Mouse (Mus musculus): Measurements from ENCODE around the gene Gtf2ird1. TPM values are rescaled to one million over a fixed set of nuclear protein-coding genes. Genes with fewer than 3 reads are reported as not detected.

Gtf2ird1 gene
- polyA plus RNA-seq, 1 experiment from 2014 or later: 64.9 TPM

DNA sequence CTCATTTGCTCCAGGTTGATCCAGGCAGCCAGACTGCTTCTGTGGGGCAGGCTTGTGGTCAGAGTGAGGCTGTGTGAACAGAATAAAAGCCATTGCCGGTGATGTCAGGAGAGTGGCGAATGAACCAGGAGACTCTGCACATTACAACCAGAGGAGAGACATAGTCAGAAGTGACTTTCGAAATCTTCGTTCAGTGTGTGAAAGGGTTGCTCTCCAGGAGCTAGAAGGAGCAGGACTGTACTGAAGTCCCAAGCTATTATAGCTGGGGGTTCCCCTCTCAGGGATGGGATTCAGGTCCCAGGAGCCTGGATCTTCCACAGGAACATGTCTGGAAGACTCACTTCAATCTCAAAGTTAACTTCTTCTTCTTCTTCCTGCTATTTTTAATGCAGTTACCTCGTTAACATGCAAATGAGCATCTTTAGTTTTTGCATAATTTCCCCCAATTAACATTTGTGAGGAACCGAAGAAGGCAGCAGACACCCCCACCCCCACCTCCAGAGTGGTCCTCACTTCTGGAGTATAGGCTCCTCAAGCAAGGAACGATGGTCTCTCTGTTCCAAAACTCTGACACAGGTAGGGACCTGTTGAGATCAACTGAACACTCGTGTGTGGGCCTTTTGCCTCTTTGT is 14.1 kb upstream of the Gtf2ird1 start:
- H3K9me3 ChIP-seq (replicated peaks): no peaks in the 10 kb centered on the region
- no peak overlapping the region for H3K27ac ChIP-seq (replicated peaks)
- H3K4me3 ChIP-seq (replicated peaks): no peak overlapping the region
- no peak overlapping the region for H3K4me2 ChIP-seq
- 83% methylated on average over 8 of the region's 8 CpGs for WGBS
- no peaks in the 10 kb centered on the region for H3K27me3 ChIP-seq (replicated peaks)
- ATAC-seq (ENCODE audit: low FRiP score): no peak
- no peaks in the 10 kb centered on the region for H3K36me3 ChIP-seq
- no peak overlapping the region for H3K9ac ChIP-seq (replicated peaks)
- H3K4me1 ChIP-seq: peaks cover 17% of the 10 kb centered on the region

DNA sequence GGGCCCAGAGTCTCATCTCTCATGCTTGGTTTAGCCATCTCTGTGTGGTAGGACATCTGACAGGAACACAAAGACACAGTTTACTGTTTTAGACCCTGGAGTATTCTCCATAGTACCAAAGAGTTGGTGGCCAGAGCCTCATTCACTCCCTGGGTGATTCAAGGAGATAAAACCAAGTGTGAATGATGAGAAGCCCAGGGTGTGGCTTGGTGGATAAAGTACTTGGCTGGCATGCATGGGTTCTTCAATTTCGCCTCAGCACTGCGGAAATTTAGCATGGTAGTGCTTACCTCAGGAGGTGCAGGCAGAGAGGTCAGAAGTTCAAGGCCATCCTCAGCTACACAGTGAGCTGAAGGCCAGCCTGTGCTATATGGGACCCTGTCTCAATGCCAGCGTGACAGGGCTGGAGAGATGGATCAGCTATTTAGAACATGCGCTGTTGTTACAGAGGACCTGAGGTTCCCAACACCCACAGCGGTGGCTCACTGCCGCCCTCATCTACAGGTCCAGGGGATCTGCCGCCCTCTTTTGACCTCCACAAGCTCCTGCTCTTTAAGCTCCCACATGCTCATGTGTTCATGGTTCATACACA is 13.1 kb upstream of the Gtf2ird1 start:
- no peak overlapping the region for H3K4me3 ChIP-seq (replicated peaks)
- no peak overlapping the region for H3K4me2 ChIP-seq
- no peak overlapping the region for H3K9ac ChIP-seq (replicated peaks)
- H3K4me1 ChIP-seq: peaks cover 17% of the 10 kb centered on the region
- ATAC-seq (ENCODE audit: low FRiP score): no peak
- H3K9me3 ChIP-seq (replicated peaks): no peaks in the 10 kb centered on the region
- no peaks in the 10 kb centered on the region for H3K27me3 ChIP-seq (replicated peaks)
- H3K36me3 ChIP-seq: no peaks in the 10 kb centered on the region
- no peak overlapping the region for H3K27ac ChIP-seq (replicated peaks)
- WGBS: 88% methylated on average over 7 of the region's 7 CpGs

DNA sequence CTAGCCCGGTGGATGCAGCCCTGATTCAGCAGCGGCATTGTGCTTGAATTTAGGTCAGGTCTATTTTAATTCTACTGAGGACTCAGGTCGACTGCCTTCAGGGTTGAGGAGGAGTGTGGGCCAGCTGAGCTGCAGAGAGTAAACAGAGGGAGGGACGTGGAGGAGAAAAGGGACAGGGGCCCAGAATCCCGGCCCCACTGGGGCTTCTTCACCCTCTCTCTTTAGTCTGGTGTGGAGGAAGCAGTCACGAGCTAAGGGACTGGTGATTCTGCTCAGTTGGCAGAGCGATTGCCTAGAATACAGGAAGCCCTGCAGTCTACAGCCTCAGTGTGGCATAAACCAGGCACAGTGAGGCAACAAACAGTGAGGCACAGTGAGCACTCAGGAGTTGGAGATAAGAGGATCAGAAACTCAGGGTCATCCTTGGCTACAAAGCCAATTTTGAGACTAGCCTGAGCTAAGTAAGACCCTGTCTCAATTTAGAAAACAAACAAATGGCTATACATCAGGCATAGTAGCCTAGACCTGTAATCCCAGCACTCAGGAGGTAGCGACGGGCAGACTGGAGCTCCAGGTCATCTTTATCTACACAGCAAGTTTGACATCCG is 11.7 kb upstream of the Gtf2ird1 start:
- no peak for ATAC-seq (ENCODE audit: low FRiP score)
- Histone ChIP-seq H3K9ac (replicated peaks) (no peak overlapping the region), H3K4me1 (peaks cover 17% of the 10 kb centered on the region), H3K9me3 (replicated peaks) (no peaks in the 10 kb centered on the region), H3K4me2 (no peak overlapping the region), H3K4me3 (replicated peaks) (no peak overlapping the region), H3K27me3 (replicated peaks) (no peaks in the 10 kb centered on the region), H3K36me3 (no peaks in the 10 kb centered on the region), H3K27ac (replicated peaks) (0 out of 2 replicates have a peak overlapping the region, but pooled peaks have one; percentile 18)
- WGBS: 60% methylated on average over 10 of the region's 10 CpGs

DNA sequence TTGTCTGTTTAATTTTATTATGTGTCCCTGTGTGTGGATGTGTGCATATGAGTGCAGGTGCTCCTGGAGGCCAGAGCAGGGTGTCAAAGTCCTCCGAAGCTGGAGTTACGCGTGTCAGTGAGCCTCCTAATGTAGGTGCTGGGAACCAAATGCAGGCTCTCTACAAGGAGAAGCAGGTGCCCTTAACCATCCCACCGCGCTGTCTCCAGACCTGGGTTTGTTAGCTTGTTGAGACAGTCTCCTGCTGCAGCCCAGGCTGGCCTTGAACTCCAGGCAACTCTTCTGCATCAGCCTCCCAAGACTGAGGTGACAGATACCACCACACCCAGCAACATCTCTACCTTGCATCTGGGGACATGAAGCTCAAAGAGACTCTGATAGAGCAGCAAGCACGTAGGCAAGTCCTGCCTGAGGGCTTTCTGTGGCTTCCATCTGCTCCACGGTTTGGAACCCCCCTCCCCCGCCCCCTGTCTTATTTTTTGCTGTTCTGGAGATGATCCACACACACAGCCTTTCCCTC is 10.6 kb upstream of the Gtf2ird1 start:
- no peak overlapping the region for H3K4me3 ChIP-seq (replicated peaks)
- H3K4me2 ChIP-seq: no peak overlapping the region
- H3K9me3 ChIP-seq (replicated peaks): no peaks in the 10 kb centered on the region
- ATAC-seq (ENCODE audit: low FRiP score): 0 out of 2 replicates have a peak, but pooled peaks have one; percentile 17
- no peaks in the 10 kb centered on the region for H3K36me3 ChIP-seq
- 53% methylated on average over 8 of the region's 8 CpGs for WGBS
- no peak overlapping the region for H3K9ac ChIP-seq (replicated peaks)
- no peaks in the 10 kb centered on the region for H3K27me3 ChIP-seq (replicated peaks)
- H3K27ac ChIP-seq (replicated peaks): peak overlapping the region; percentile 75
- H3K4me1 ChIP-seq: peaks cover 17% of the 10 kb centered on the region

DNA sequence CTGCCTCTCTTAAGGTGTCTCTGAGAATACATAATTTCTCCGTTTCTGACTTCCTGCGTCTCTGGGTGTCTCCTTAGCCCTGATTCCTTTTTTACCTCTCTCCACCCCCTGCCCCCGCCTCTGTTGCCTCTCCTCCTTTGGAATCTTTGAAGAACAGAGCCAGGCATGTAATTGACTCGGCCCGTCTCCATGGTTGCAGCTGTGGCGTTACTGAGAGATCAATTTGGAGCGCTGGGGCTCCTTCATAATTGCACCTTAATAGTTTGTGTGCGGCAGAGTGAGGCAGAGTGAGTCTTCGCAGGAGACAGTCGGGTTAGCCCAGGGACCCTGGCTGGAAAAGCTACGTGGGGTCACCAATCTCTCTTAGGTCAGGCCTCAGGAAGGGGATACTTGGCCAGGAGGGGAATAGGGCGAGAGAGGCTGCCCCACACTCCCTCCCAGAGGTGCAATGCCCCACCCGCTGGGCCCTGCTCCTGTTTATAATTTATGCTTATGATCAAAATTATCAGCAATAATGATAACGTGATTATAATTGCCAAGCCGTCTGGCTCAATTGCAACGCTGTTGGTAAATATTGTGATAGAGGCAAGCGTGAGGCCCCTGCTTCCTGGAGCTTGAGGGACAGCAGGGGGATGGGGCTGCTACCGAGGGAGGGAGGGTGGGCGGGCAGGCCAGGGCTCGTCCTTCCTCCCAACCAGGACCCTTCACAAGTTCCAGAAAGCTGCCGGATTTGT is 9.9 kb upstream of the Gtf2ird1 start:
- H3K27ac ChIP-seq (replicated peaks): peak overlapping the region; percentile 75
- H3K4me1 ChIP-seq: peaks cover 17% of the 10 kb centered on the region
- ATAC-seq (ENCODE audit: low FRiP score): peak; percentile 72
- WGBS: 11% methylated on average over 21 of the region's 21 CpGs
- H3K4me3 ChIP-seq (replicated peaks): no peak overlapping the region
- H3K27me3 ChIP-seq (replicated peaks): no peaks in the 10 kb centered on the region
- H3K4me2 ChIP-seq: peak overlapping the region; percentile 31
- no peak overlapping the region for H3K9ac ChIP-seq (replicated peaks)
- no peaks in the 10 kb centered on the region for H3K9me3 ChIP-seq (replicated peaks)
- H3K36me3 ChIP-seq: no peaks in the 10 kb centered on the region

DNA sequence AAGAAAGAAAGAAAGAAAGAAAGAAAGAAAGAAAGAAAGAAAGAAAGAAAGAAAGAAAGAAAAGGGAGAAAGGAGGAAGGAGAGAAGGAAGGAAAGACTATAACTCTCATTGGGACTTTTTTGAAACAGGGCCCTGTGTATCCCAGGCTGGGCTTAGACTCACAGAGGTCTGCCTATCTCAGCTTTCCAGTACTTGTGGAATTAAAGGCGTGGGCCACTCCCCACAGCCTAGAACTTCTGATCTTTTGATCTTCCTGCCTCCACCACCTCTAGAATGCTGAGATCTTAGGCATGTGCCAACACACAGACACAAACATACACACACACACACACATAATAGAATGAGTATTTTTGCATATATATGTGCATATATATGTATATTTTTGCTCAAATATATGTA is 8.7 kb upstream of the Gtf2ird1 start:
- 95% methylated on average over 1 of the region's 1 CpGs for WGBS
- Histone ChIP-seq H3K4me1 (peaks cover 17% of the 10 kb centered on the region), H3K27ac (replicated peaks) (no peak overlapping the region), H3K9ac (replicated peaks) (no peak overlapping the region), H3K4me3 (replicated peaks) (no peak overlapping the region), H3K4me2 (no peak overlapping the region), H3K27me3 (replicated peaks) (no peaks in the 10 kb centered on the region), H3K36me3 (no peaks in the 10 kb centered on the region), H3K9me3 (replicated peaks) (no peaks in the 10 kb centered on the region)
- no peak for ATAC-seq (ENCODE audit: low FRiP score)

DNA sequence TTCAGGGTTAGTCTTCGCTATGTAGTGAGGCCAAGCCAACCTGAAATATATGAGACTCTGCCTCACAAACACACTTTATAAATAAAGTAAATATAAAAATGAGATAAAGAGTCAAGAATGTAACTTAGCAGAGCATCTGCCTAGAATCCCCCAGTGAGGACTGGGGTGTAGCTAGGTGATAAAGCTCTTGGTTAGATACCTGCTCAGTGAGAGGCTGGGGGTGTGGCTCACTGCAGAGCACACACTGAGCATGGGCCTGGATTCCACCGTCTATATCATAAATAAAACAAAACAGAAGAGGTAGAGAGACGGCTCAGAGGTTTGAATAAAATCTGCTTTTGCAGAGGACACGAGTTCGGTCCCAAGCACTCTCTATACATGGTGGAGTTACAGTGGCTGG is 7.7 kb upstream of the Gtf2ird1 start:
- H3K27ac ChIP-seq (replicated peaks): no peak overlapping the region
- WGBS: 88% methylated on average over 5 of the region's 5 CpGs
- no peaks in the 10 kb centered on the region for H3K36me3 ChIP-seq
- no peak overlapping the region for H3K4me2 ChIP-seq
- ATAC-seq (ENCODE audit: low FRiP score): no peak
- H3K4me1 ChIP-seq: peaks cover 17% of the 10 kb centered on the region
- no peak overlapping the region for H3K9ac ChIP-seq (replicated peaks)
- no peaks in the 10 kb centered on the region for H3K9me3 ChIP-seq (replicated peaks)
- no peak overlapping the region for H3K4me3 ChIP-seq (replicated peaks)
- no peaks in the 10 kb centered on the region for H3K27me3 ChIP-seq (replicated peaks)

DNA sequence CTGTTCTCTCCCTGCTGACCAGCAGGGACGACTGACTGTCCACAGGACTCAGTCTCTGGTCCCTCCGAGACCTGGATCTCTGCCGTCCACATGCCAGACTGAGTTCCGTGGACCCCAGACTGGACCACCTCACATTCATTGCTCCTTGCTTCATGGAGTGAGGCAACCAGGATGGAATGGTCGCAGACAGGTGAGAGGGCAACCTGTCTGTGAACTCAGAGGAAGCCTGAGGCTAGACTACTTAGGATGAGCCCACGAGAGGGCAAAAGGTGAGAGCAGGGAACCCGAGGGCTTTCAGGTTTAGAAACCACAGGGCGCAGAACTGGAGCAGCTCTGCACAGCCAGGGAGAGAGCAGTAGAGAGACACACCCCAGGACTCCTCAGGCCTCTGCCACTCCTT is 6.2 kb upstream of the Gtf2ird1 start:
- no peaks in the 10 kb centered on the region for H3K9me3 ChIP-seq (replicated peaks)
- no peak overlapping the region for H3K4me2 ChIP-seq
- H3K27me3 ChIP-seq (replicated peaks): no peaks in the 10 kb centered on the region
- H3K4me1 ChIP-seq: peaks cover 13% of the 10 kb centered on the region
- H3K9ac ChIP-seq (replicated peaks): no peak overlapping the region
- 82% methylated on average over 8 of the region's 8 CpGs for WGBS
- ATAC-seq (ENCODE audit: low FRiP score): no peak
- H3K27ac ChIP-seq (replicated peaks): no peak overlapping the region
- H3K4me3 ChIP-seq (replicated peaks): no peak overlapping the region
- H3K36me3 ChIP-seq: no peaks in the 10 kb centered on the region

DNA sequence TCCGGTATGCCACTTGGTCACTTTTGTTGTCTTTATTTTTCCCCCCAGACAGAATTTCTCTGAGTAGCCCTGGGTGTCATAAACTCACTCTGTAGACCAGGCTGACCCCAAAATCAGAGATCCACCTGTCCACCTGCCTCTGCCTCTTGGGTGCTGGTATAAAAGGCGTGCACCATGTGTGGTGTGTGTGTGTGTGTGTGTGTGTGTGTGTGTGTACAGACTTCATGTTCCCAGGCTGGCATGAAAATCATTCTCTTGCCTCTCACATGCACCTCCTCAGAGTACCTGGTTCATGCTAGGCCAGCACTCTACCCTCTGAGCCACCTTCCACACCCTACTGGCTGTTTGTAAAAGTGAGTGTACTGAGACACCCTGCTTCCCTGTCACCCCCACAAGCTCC is 5.8 kb upstream of the Gtf2ird1 start:
- H3K36me3 ChIP-seq: no peaks in the 10 kb centered on the region
- no peak overlapping the region for H3K9ac ChIP-seq (replicated peaks)
- H3K9me3 ChIP-seq (replicated peaks): no peaks in the 10 kb centered on the region
- 91% methylated on average over 2 of the region's 2 CpGs for WGBS
- no peaks in the 10 kb centered on the region for H3K27me3 ChIP-seq (replicated peaks)
- H3K4me1 ChIP-seq: peaks cover 13% of the 10 kb centered on the region
- H3K4me3 ChIP-seq (replicated peaks): no peak overlapping the region
- no peak overlapping the region for H3K27ac ChIP-seq (replicated peaks)
- H3K4me2 ChIP-seq: no peak overlapping the region
- no peak for ATAC-seq (ENCODE audit: low FRiP score)

DNA sequence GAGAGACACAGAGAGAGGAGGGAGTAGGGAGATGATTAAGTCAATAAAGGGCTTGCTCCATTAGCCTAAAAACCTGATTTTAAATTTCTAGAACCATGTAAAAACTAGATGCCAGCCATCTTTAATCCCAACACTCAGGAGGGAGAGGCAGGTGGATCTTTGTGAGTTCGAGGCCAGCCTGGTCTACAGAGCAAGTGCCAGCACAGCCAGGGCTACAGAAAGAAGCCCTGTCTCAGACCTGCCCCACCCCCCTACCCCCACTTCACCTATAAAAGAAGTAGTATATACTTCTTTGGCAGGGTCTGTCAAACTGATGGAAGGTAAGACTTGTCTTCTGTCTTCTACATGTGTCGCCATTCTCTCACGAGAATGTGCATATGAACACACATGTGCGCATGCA is 4.0 kb upstream of the Gtf2ird1 start:
- Histone ChIP-seq H3K4me2 (no peak overlapping the region), H3K36me3 (no peaks in the 10 kb centered on the region), H3K27ac (replicated peaks) (no peak overlapping the region), H3K27me3 (replicated peaks) (no peaks in the 10 kb centered on the region), H3K4me1 (peaks cover under 1% of the 10 kb centered on the region), H3K9me3 (replicated peaks) (no peaks in the 10 kb centered on the region), H3K4me3 (replicated peaks) (no peak overlapping the region), H3K9ac (replicated peaks) (no peak overlapping the region)
- WGBS: 92% methylated on average over 4 of the region's 4 CpGs
- no peak for ATAC-seq (ENCODE audit: low FRiP score)

DNA sequence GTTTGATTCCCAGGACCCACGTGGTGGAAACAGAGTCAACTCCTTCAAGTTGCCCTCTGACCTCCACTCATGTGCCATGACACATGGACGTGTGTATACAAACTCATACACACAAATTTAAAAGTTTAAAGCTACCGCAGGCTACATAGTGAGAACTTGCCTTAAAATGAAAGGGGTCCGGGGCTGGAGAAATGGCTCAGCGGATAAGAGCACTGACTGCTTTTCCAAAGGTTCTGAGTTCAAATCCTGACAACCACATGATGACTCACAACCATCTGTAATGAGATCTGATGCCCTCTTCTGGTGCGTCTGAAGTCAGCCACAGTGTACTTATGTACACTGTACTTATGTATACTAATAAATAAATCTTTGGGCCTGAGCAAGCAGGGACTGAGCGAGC is 2.6 kb upstream of the Gtf2ird1 start:
- no peak overlapping the region for H3K9ac ChIP-seq (replicated peaks)
- H3K27ac ChIP-seq (replicated peaks): no peak overlapping the region
- no peaks in the 10 kb centered on the region for H3K27me3 ChIP-seq (replicated peaks)
- ATAC-seq (ENCODE audit: low FRiP score): no peak
- H3K4me1 ChIP-seq: peaks cover 15% of the 10 kb centered on the region
- H3K36me3 ChIP-seq: no peaks in the 10 kb centered on the region
- H3K4me3 ChIP-seq (replicated peaks): no peak overlapping the region
- no peaks in the 10 kb centered on the region for H3K9me3 ChIP-seq (replicated peaks)
- WGBS: 90% methylated on average over 7 of the region's 7 CpGs
- H3K4me2 ChIP-seq: no peak overlapping the region
